Mouse (Mus musculus) left cerebral cortex, adult 6 months (tissue): ENCODE measurements around the gene R3hcc1l. TPM values are rescaled to one million over a fixed set of nuclear protein-coding genes. Genes with fewer than 3 reads are reported as not detected.

Experiments used
- long read RNA-seq, 2 experiments: library from polyadenylated mRNA; unstranded; transcript quantifications; one replicate each; pipeline ENCODE4 v2.0.0; 2019 to 2020
- polyA plus RNA-seq: library from polyadenylated mRNA; unstranded; fragments of <200 nt; fragmentation: Nextera tagmentation; gene quantifications from 2 replicates; pipeline ENCODE4 v1.2.3, GENCODE M21; 2021

The R3hcc1l gene
- 5.0 and 7.2 TPM in 2 replicates for polyA plus RNA-seq
- long read RNA-seq, experiment 1, full-length matches to known transcripts, result 28 of 39 reads
- long read RNA-seq, experiment 1, partial matches to known transcripts, result 6 of 39 reads
- long read RNA-seq, experiment 1, other reads (novel, unspliced or antisense), result 5 of 39 reads
- long read RNA-seq, experiment 2, full-length matches to known transcripts, result 4 of 6 reads
- long read RNA-seq, experiment 2, partial matches to known transcripts, result 1 of 6 reads
- long read RNA-seq, experiment 2, other reads (novel, unspliced or antisense), result 1 of 6 reads

DNA sequence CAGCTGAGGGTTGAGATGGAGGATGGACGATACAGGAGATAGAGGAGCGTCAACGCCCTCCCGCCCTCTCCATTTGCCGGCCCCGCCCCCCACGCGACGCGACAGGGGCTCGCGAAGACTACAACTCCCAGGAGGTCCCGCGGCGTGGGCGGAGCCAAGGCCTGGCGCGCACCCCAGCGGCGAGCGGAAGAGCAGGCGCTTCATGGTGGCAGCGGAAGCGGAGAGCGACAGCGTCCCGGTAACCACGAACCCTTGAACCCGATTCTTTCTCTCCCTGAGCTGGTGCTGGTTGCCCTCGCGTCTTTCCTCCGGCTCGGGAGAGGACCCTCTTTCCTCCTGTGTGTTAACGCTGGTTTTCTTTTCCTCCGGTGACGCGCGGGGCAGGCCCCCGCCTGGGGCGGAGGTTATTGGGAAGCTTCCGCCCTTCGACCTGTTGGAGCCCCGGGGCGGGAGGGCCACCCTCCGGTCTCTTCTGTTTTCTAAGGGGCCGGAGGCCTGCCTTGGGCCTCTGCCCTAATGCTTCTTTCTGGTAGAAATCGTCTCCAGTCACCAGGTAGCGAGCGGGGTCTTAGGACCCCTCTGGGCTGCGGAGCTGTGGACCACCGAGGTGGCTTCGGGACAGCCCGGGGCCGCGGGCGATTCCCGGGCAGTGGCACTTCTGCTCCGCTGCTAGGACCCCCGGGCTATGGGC lies at the start of gene R3hcc1l:
R3hcc1l (plus strand) TSS at position 140 of the 691 bp plus-strand sequence.

DNA sequence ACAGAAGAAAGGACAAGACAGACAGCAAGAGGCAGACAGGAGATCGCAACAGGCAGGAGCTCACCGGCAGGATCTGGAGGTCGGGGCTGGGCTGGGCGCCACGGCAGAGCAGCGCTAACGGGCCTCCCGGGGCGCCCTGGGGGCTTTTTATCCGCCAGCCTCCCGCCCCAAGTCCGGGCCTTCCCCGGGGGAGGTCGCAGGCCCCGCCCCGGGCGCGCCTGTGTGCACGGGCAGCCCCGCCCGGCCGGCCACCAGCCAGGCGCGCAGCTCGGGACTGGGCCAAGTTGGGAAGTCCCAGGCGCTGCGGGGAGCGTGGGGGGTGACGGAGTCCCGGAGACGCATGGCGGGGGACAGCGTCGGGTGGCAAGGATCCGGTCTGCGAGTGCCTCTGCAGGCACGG lies 94.1 kb downstream of the R3hcc1l start, which contains the start of gene Loxl4:
Loxl4 (minus strand) TSS at position 160 of the 400 bp plus-strand sequence.

Other genes with a start within 250 kb of the R3hcc1l start
- gene Crtac1, start 87.0 kb upstream of the R3hcc1l start, polyA plus RNA-seq, result 30.8 and 37.7 TPM in 2 replicates
- 0.06 TPM in 1 of 2 replicates, not detected in the other for gene Loxl4, start 94.1 kb downstream of the R3hcc1l start, polyA plus RNA-seq
- gene Pyroxd2, start 234.0 kb downstream of the R3hcc1l start, polyA plus RNA-seq, result 0.82 and 0.92 TPM in 2 replicates